Mouse (Mus musculus): ENCODE data around the gene Tmem179b.

Tmem179b gene

GRCm38 (mm10) chr19:8774951-8775421, 719 bp upstream of the Tmem179b start:
- DNase-seq: no peak

GRCm38 (mm10) chr19:8773409-8773808, 858 bp downstream of the Tmem179b start:
- DNase-seq: no peak

- no peak for DNase-seq
Measured at GRCm38 (mm10) chr19:8772996-8773395, 1.3 kb downstream of the Tmem179b start.

- peak; percentile 82 for DNase-seq
Measured at GRCm38 (mm10) chr19:8770567-8771270, 3.5 kb downstream of the Tmem179b start, which contains the start of gene Tmem223. Gene Tmem223, plus strand, starts transcription at chr19:8770996.

- no peak for DNase-seq
Measured at GRCm38 (mm10) chr19:8765562-8765961, 8.7 kb downstream of the Tmem179b start.

- DNase-seq: no peak
Measured at GRCm38 (mm10) chr19:8763276-8763675, 11.0 kb downstream of the Tmem179b start.

- DNase-seq: no peak
Measured at GRCm38 (mm10) chr19:8760757-8761156, 13.5 kb downstream of the Tmem179b start.

GRCm38 (mm10) chr19:8758899-8759298, 15.4 kb downstream of the Tmem179b start:
- no peak for DNase-seq

GRCm38 (mm10) chr19:8757471-8757998, 16.7 kb downstream of the Tmem179b start:
- DNase-seq: no peak

- peak; percentile 92 for DNase-seq
Measured at GRCm38 (mm10) chr19:8756635-8757387, 17.5 kb downstream of the Tmem179b start, which contains the start of gene Nxf1. Gene Nxf1, plus strand, starts transcription at chr19:8757073.

- DNase-seq: no peak
Measured at GRCm38 (mm10) chr19:8755652-8756051, 18.6 kb downstream of the Tmem179b start.

GRCm38 (mm10) chr19:8747368-8747767, 26.9 kb downstream of the Tmem179b start:
- no peak for DNase-seq

- no peak for DNase-seq
Measured at GRCm38 (mm10) chr19:8745382-8745781, 28.9 kb downstream of the Tmem179b start.

- no peak for DNase-seq
Measured at GRCm38 (mm10) chr19:8742176-8742575, 32.1 kb downstream of the Tmem179b start.

GRCm38 (mm10) chr19:8741243-8741869, 32.9 kb downstream of the Tmem179b start, which contains the start of gene Stx5a:
Gene Stx5a, plus strand, starts transcription at chr19:8741413.
- DNase-seq: peak; percentile 98

- DNase-seq: peak; percentile 39
Measured at GRCm38 (mm10) chr19:8740603-8741002, 33.7 kb downstream of the Tmem179b start, which contains the start of gene 1700092M07Rik. Gene 1700092M07Rik, plus strand, starts transcription at chr19:8740718.

GRCm38 (mm10) chr19:8739646-8740045, 34.6 kb downstream of the Tmem179b start:
- DNase-seq: no peak

- no peak for DNase-seq
Measured at GRCm38 (mm10) chr19:8738911-8739310, 35.4 kb downstream of the Tmem179b start.

- DNase-seq: no peak
Measured at GRCm38 (mm10) chr19:8736160-8736467, 38.2 kb downstream of the Tmem179b start.

- peak; percentile 91 for DNase-seq
Measured at GRCm38 (mm10) chr19:8735389-8736159, 38.7 kb downstream of the Tmem179b start, which contains the start of gene Wdr74. Gene Wdr74, plus strand, starts transcription at chr19:8735827.

- DNase-seq: no peak
Measured at GRCm38 (mm10) chr19:8734334-8734733, 39.9 kb downstream of the Tmem179b start.
